Mouse (Mus musculus): ENCODE results near the gene Rasl11b. TPM values are rescaled to one million over a fixed set of nuclear protein-coding genes. Genes with fewer than 3 reads are reported as not detected.
A peak's percentile ranks its signal among the peaks of the same experiment; 100 is the strongest.

The Rasl11b gene
- polyA plus RNA-seq (2016; fragmentation: Nextera tagmentation; extraction: Ambion mirVana): 29.1 and 31.5 TPM in 2 replicates

- Histone ChIP-seq H3K4me1 (peaks cover 49% of the 10 kb centered on the region), H3K27ac (peak within 1 kb of the TSS; percentile 68), H3K4me2 (peak within 1 kb of the TSS; percentile 80), H3K27me3 (peaks cover 19% of the 10 kb centered on the region), H3K4me3 (replicated peaks) (peak within 1 kb of the TSS; percentile 65), H3K9ac (peak within 1 kb of the TSS; percentile 74), H3K36me3 (replicated peaks) (peaks cover 21% of the 10 kb centered on the region), H3K9me3 (no peaks in the 10 kb centered on the region)
- ATAC-seq (ENCODE audit: low FRiP score): peak; percentile 97
- WGBS: under 1% methylated on average over 78 of the region's 82 CpGs
These were observed at the start of gene Rasl11b for GRCm38 (mm10) chr5:74194841-74195613. Gene Rasl11b (plus strand): TSS chr5:74195286.

- H3K27me3 ChIP-seq: no peaks in the 10 kb centered on the region
- ATAC-seq (ENCODE audit: low FRiP score): no peak
- no peaks in the 10 kb centered on the region; the same call in 1 of the 2 replicates for H3K4me1 ChIP-seq
- no peak overlapping the region for H3K4me2 ChIP-seq
- no peak overlapping the region for H3K27ac ChIP-seq
- H3K9ac ChIP-seq: no peak overlapping the region
- H3K4me3 ChIP-seq (replicated peaks): no peak overlapping the region
- no peaks in the 10 kb centered on the region for H3K36me3 ChIP-seq (replicated peaks)
- H3K9me3 ChIP-seq: no peaks in the 10 kb centered on the region
- WGBS: 89% methylated on average over 10 of the region's 10 CpGs
These were observed 47.5 kb upstream of the Rasl11b start for GRCm38 (mm10) chr5:74147631-74148030.

- Histone ChIP-seq H3K27me3 (no peaks in the 10 kb centered on the region), H3K4me3 (replicated peaks) (no peak overlapping the region), H3K9ac (no peak overlapping the region), H3K27ac (no peak overlapping the region), H3K4me2 (no peak overlapping the region), H3K9me3 (no peaks in the 10 kb centered on the region), H3K36me3 (replicated peaks) (no peaks in the 10 kb centered on the region), H3K4me1 (no peaks in the 10 kb centered on the region; the same call in 1 of the 2 replicates)
- WGBS: 79% methylated on average over 6 of the region's 6 CpGs
- ATAC-seq (ENCODE audit: low FRiP score): no peak
These were observed 45.1 kb upstream of the Rasl11b start for GRCm38 (mm10) chr5:74149975-74150374.

GRCm38 (mm10) chr5:74151774-74152173 is 43.3 kb upstream of the Rasl11b start:
- H3K27ac ChIP-seq: no peak overlapping the region
- H3K9me3 ChIP-seq: no peaks in the 10 kb centered on the region
- no peaks in the 10 kb centered on the region for H3K27me3 ChIP-seq
- peaks cover 3% of the 10 kb centered on the region; the same call in 1 of the 2 replicates for H3K4me1 ChIP-seq
- no peak overlapping the region for H3K4me3 ChIP-seq (replicated peaks)
- WGBS: 88% methylated on average over 11 of the region's 11 CpGs
- no peak overlapping the region for H3K4me2 ChIP-seq
- no peak overlapping the region for H3K9ac ChIP-seq
- ATAC-seq (ENCODE audit: low FRiP score): no peak
- H3K36me3 ChIP-seq (replicated peaks): no peaks in the 10 kb centered on the region

- no peak overlapping the region for H3K4me2 ChIP-seq
- 0 out of 2 replicates have a peak, but pooled peaks cover 3% of the 10 kb centered on the region for H3K4me1 ChIP-seq
- no peak overlapping the region for H3K9ac ChIP-seq
- H3K27ac ChIP-seq: no peak overlapping the region
- no peak overlapping the region for H3K4me3 ChIP-seq (replicated peaks)
- ATAC-seq (ENCODE audit: low FRiP score): no peak
- no peaks in the 10 kb centered on the region for H3K9me3 ChIP-seq
- H3K27me3 ChIP-seq: no peaks in the 10 kb centered on the region
- H3K36me3 ChIP-seq (replicated peaks): no peaks in the 10 kb centered on the region
- 78% methylated on average over 7 of the region's 7 CpGs for WGBS
These were observed 39.2 kb upstream of the Rasl11b start for GRCm38 (mm10) chr5:74155860-74156351.

GRCm38 (mm10) chr5:74158929-74159632 is 36.0 kb upstream of the Rasl11b start:
- H3K9ac ChIP-seq: no peak overlapping the region
- H3K9me3 ChIP-seq: no peaks in the 10 kb centered on the region
- H3K4me3 ChIP-seq (replicated peaks): no peak overlapping the region
- no peaks in the 10 kb centered on the region for H3K27me3 ChIP-seq
- H3K27ac ChIP-seq: no peak overlapping the region
- H3K36me3 ChIP-seq (replicated peaks): no peaks in the 10 kb centered on the region
- peaks cover 17% of the 10 kb centered on the region for H3K4me1 ChIP-seq
- WGBS: 85% methylated on average over 6 of the region's 6 CpGs
- ATAC-seq (ENCODE audit: low FRiP score): no peak
- H3K4me2 ChIP-seq: no peak overlapping the region

GRCm38 (mm10) chr5:74159906-74160305 is 35.2 kb upstream of the Rasl11b start:
- Histone ChIP-seq H3K27ac (no peak overlapping the region), H3K4me1 (peaks cover 17% of the 10 kb centered on the region), H3K9me3 (no peaks in the 10 kb centered on the region), H3K27me3 (no peaks in the 10 kb centered on the region), H3K4me2 (no peak overlapping the region), H3K36me3 (replicated peaks) (no peaks in the 10 kb centered on the region), H3K9ac (no peak overlapping the region), H3K4me3 (replicated peaks) (no peak overlapping the region)
- no peak for ATAC-seq (ENCODE audit: low FRiP score)
- 79% methylated on average over 7 of the region's 7 CpGs for WGBS

GRCm38 (mm10) chr5:74160349-74160748 is 34.7 kb upstream of the Rasl11b start:
- WGBS: 84% methylated on average over 4 of the region's 4 CpGs
- Histone ChIP-seq H3K9me3 (no peaks in the 10 kb centered on the region), H3K4me3 (replicated peaks) (no peak overlapping the region), H3K27me3 (no peaks in the 10 kb centered on the region), H3K27ac (no peak overlapping the region), H3K4me1 (peaks cover 17% of the 10 kb centered on the region), H3K36me3 (replicated peaks) (no peaks in the 10 kb centered on the region), H3K4me2 (no peak overlapping the region), H3K9ac (no peak overlapping the region)
- no peak for ATAC-seq (ENCODE audit: low FRiP score)

GRCm38 (mm10) chr5:74161297-74161926 is 33.7 kb upstream of the Rasl11b start:
- WGBS: 24% methylated on average over 15 of the region's 15 CpGs
- H3K4me3 ChIP-seq (replicated peaks): no peak overlapping the region; the same call in 1 of the 2 replicates
- peak overlapping the region; percentile 38 for H3K4me2 ChIP-seq
- H3K27ac ChIP-seq: no peak overlapping the region
- peak; percentile 51; the same call in 1 of the 2 replicates for ATAC-seq (ENCODE audit: low FRiP score)
- no peaks in the 10 kb centered on the region for H3K9me3 ChIP-seq
- H3K36me3 ChIP-seq (replicated peaks): no peaks in the 10 kb centered on the region
- no peaks in the 10 kb centered on the region for H3K27me3 ChIP-seq
- H3K9ac ChIP-seq: no peak overlapping the region
- peaks cover 13% of the 10 kb centered on the region for H3K4me1 ChIP-seq

GRCm38 (mm10) chr5:74162013-74162412 is 33.1 kb upstream of the Rasl11b start:
- Histone ChIP-seq H3K9me3 (no peaks in the 10 kb centered on the region), H3K36me3 (replicated peaks) (no peaks in the 10 kb centered on the region), H3K27me3 (no peaks in the 10 kb centered on the region), H3K4me1 (peaks cover 13% of the 10 kb centered on the region), H3K27ac (no peak overlapping the region), H3K4me3 (replicated peaks) (no peak overlapping the region), H3K4me2 (0 out of 2 replicates have a peak overlapping the region, but pooled peaks have one; percentile 38), H3K9ac (no peak overlapping the region)
- WGBS: 54% methylated on average over 3 of the region's 3 CpGs
- no peak for ATAC-seq (ENCODE audit: low FRiP score)

GRCm38 (mm10) chr5:74163141-74163540 is 31.9 kb upstream of the Rasl11b start:
- H3K27me3 ChIP-seq: no peaks in the 10 kb centered on the region
- H3K36me3 ChIP-seq (replicated peaks): no peaks in the 10 kb centered on the region
- no peak overlapping the region for H3K9ac ChIP-seq
- no peak for ATAC-seq (ENCODE audit: low FRiP score)
- no peak overlapping the region for H3K4me2 ChIP-seq
- H3K27ac ChIP-seq: no peak overlapping the region
- no peaks in the 10 kb centered on the region for H3K9me3 ChIP-seq
- no peak overlapping the region for H3K4me3 ChIP-seq (replicated peaks)
- WGBS: 92% methylated on average over 6 of the region's 6 CpGs
- H3K4me1 ChIP-seq: peaks cover 13% of the 10 kb centered on the region

- no peaks in the 10 kb centered on the region for H3K9me3 ChIP-seq
- H3K9ac ChIP-seq: no peak overlapping the region
- no peaks in the 10 kb centered on the region for H3K27me3 ChIP-seq
- H3K4me2 ChIP-seq: no peak overlapping the region
- no peak for ATAC-seq (ENCODE audit: low FRiP score)
- H3K27ac ChIP-seq: no peak overlapping the region
- H3K4me1 ChIP-seq: peaks cover 13% of the 10 kb centered on the region
- H3K36me3 ChIP-seq (replicated peaks): no peaks in the 10 kb centered on the region
- H3K4me3 ChIP-seq (replicated peaks): no peak overlapping the region
- 84% methylated on average over 7 of the region's 7 CpGs for WGBS
These were observed 30.5 kb upstream of the Rasl11b start for GRCm38 (mm10) chr5:74164547-74164946.

Data from forebrain, embryonic 12.5 days (tissue).